Mouse (Mus musculus): ENCODE data around the gene Ier5. TPM values are rescaled to one million over a fixed set of nuclear protein-coding genes. Genes with fewer than 3 reads are reported as not detected.

Gene Ier5
- polyA plus RNA-seq, 2 experiments from 2014 or later: 4.9 to 12.6 TPM

DNA sequence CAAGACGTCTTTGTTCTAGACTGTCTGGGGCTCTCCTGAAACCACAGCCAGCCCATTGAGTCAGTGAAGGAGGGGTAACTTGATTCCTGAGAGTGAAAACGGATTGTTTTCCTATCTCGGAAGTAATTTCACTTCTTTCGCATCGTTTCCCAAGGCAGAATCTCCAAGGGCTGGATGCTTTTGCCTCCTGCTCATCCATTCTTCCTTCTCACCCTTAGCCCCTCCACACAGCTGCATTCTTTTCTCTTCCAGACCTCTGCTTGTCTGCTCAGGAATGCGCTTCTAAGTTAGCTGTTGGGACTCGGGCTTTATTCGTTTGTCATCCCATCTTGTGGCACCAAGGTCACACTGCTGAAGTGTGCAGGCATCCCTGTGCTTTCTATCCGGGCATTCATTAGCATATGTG is 46.7 kb downstream of the Ier5 start:
- ATAC-seq: no peak

DNA sequence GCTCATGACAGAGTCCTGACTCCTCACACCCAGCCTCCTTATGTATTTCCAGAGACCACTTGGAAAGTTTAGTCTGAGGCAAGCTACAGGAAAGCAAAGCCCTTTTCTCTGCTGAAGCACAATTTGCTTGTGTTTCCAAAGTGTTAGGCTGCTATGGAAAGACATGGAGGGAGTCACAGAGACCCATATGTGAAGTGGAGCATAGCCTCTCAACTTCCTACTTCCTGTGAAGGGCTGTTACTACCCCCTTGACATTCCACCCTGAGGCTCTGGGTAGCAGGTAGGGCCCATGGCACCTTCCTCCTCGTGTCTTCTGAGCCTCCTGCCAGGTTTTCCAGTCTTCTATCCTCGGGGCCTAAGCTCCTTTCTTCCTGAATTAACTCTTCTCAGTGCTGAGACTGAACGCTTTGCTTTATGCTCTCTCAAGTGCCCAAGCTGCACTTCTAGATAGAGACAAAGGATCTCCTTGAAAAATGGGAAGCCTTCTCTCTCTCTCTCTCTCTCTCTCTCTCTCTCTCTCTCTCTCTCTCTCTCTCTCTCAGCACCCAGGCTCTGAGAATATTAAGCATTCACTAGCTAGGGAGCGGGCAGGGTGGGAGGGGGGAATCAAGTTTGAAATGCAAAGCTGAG is 47.2 kb downstream of the Ier5 start:
- ATAC-seq: no peak

DNA sequence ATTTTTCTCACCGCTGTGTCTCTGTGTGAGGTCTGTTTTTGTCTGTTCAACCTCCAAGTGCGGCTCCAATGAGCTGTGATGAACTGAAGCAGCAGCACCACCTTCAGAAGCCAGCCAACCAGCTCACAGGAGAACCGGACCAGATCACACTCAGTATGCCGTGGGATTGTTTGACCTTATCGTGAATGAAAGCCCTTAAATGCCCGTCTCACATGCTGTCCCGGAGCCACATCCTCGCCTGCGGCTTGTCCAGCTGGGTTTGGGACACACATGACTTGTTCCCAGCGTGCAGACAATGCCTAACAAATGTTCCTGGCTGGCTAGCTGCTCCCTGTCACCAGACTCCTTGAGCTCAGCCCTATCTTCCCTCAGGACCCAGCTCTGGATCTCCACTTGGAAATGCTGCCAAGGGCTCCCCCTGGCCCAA is 47.7 kb downstream of the Ier5 start:
- no peak for ATAC-seq

DNA sequence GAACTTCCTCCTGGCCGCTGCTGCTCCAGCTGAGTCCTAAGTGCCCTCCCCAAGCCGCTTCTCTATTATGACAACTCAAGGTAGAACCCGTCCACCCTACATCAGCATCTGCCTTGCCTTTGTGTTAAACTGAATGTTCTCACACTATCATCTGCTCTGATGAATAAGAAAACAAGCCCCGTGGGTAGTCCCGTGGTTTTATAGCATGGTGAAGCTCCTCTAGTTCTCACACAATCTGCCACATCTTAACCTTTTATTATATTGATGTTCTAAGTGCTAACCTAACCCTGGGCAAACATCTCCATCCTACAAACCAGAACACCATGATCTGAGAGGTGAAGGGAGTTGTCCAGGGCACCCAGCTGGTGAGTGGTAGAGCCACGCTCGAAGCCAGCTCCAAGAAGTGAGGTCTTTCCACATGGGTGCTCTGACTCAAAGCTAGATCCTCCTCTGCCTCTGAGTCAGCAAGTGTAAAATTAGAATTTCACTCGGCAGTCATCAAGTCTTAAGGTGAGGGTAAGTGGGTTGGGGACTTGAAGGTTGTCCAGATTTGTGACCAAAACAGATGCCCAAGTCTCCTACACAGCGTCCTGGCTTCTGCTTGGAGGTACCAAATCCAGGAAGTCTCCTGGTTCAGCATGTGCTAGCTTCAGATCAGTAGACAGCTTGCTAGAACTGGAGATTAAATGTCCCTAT is 48.4 kb downstream of the Ier5 start:
- ATAC-seq: peak; percentile 54

DNA sequence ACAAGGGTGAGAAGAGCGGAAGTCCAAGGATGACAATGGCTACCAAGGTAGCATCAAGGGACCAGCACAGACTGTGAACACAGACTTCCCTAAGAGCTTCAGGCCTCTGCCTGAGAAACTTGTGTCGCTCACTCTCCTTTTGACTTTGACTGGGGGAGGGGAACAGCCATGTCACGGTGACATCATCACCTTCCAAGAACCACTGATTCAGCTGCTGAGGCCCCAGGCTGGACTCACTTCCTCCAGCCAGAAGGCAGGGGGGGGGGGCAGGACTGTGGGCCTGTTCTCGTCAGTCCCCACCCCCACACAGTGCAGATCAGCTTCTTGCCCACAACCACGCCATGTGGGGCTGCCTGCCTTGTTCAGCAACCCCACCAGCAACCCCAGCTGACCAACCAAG is 49.3 kb downstream of the Ier5 start:
- peak; percentile 73 for ATAC-seq

DNA sequence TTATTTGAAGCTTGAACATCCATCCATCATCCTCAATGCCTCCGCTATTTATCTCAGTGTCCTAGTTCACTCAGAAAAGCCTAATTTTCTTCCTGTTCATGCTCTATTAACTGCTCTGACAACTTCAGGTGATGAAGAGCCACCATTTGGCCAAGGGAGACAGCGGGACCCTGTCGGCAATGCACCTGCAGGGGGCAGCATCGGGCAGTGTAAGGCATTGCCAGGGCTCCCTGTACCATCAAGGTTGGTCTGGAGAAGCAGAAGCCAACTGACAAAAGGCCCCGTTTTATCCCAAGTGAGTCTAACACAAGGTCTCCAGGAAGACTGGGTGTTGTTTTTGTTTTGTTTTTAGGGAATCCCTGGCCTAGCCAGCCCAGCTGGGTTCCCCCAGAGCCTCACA is 50.5 kb downstream of the Ier5 start:
- peak; percentile 62 for ATAC-seq

Other genes starting within 250 kb of the Ier5 start
- under 1 TPM; 0.15 to 0.27 TPM for gene Cacna1e, start 215.1 kb downstream of the Ier5 start, polyA plus RNA-seq (2017; shearing (Covaris generic))
- gene Mr1, start 47.2 kb upstream of the Ier5 start, polyA plus RNA-seq (2017; shearing (Covaris generic)): 10 to 100 TPM; 17.9 to 26.0 TPM
- gene Stx6, start 59.1 kb upstream of the Ier5 start, polyA plus RNA-seq (2017; shearing (Covaris generic)): 10 to 100 TPM; 50.0 to 58.4 TPM
- under 1 TPM; 0.29 to 0.32 TPM for gene BC034090, start 144.8 kb upstream of the Ier5 start, polyA plus RNA-seq (2017; shearing (Covaris generic))